14 mouse cellular contexts compared by ENCODE assay signal in the genomic region with DNA sequence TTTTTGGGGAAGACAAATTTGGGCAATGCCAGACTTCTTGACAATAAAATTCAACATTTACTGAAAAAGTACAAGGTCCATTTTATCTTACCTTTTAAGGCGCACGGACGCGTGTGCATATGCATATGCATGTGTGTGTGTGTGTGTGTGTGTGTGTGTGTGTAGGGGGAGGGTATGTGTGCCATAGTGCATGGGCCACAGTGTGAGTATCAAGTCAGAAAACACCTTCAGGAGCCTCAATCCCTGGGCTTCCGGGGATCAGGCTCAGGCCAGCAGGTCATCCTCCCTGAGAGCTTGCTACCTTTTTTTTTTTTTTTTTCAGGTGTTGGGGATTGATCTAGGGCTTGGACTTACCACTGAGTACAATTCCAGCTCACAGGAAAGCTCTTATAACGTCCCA. TPM values are rescaled to one million over a fixed set of nuclear protein-coding genes. Genes with fewer than 3 reads are reported as not detected.
A peak's percentile ranks its signal among the peaks of the same experiment; 100 is the strongest.
DNase-seq lines count a peak whose midpoint lies in the region; ATAC-seq and TF ChIP-seq lines count a peak whose summit lies in the region.
"Had no signal": no experiment of that assay in that cellular context is flagged by ENCODE, and none has a peak within 500 bp of the region (broad histone marks: within the 10 kb centered on the region; RNA-seq: fewer than 3 reads in every experiment).

No protein-coding gene starts in this region.

- peak overlapping the region; percentile 57 for H3K4me3 ChIP-seq in gastrocnemius, adult 2 months
- H3K4me3 ChIP-seq in heart, embryonic 13.5 days = peak overlapping the region; percentile 3; the same call in 1 of the 2 replicates
- H3K4me3 ChIP-seq in midbrain, embryonic 10.5 days = no peak overlapping the region; the same call in 1 of the 2 replicates
- H3K4me3 ChIP-seq in midbrain, embryonic 16.5 days (ENCODE audit: low read depth, low read length) = no peak overlapping the region
- H3K4me3 ChIP-seq: embryonic facial prominence, embryonic 15.5 days; hindbrain, embryonic 13.5 days had no signal

- DNase-seq in gastrocnemius, adult 2 months = no peak
- no peak for DNase-seq in gastrocnemius, postnatal 14 days
- no peak for DNase-seq in heart, postnatal 36 days
- DNase-seq in midbrain, embryonic 10.5 days (ENCODE audit: low spot score) = no peak
- DNase-seq in layer of hippocampus, postnatal 10 days (ENCODE audit: low spot score in 2 of 2) = no peak
- DNase-seq in thymus, postnatal 14 days = no peak
- DNase-seq: adrenal gland, postnatal 14 days; cerebellum, adult 2 months; kidney, adult 9 months; lung, postnatal 14 days had no signal

- H3K36me3 ChIP-seq in heart, embryonic 13.5 days = no peaks in the 10 kb centered on the region
- no peaks in the 10 kb centered on the region for H3K36me3 ChIP-seq in midbrain, embryonic 10.5 days
- H3K36me3 ChIP-seq in midbrain, embryonic 16.5 days (ENCODE audit: control insufficient read depth, insufficient read depth, low read length) = no peaks in the 10 kb centered on the region
- H3K36me3 ChIP-seq: embryonic facial prominence, embryonic 15.5 days; hindbrain, embryonic 13.5 days had no signal

- intact Hi-C loops in gastrocnemius, adult 2 months (cut with DNase I) = no loop called here
- intact Hi-C loops in gastrocnemius, postnatal 14 days (cut with DNase I; ENCODE audit: low total_unique reads) = no loop called here
- intact Hi-C loops in heart, postnatal 36 days (cut with DNase I) = no loop called here

- TF ChIP-seq CTCF in gastrocnemius, adult 2 months (IDR thresholded peaks at IDR 0.05) = no peak

- peak; percentile 32; the same call in 1 of the 2 replicates for ATAC-seq in heart, embryonic 13.5 days (ENCODE audit: extremely low read depth, insufficient number of reproducible peaks, low FRiP score, low TSS enrichment)
- ATAC-seq in midbrain, embryonic 16.5 days = no peak

- no peaks in the 10 kb centered on the region for H3K9me3 ChIP-seq in heart, embryonic 13.5 days
- no peaks in the 10 kb centered on the region for H3K9me3 ChIP-seq in midbrain, embryonic 10.5 days (replicated peaks)
- H3K9me3 ChIP-seq in midbrain, embryonic 16.5 days (replicated peaks; ENCODE audit: control insufficient read depth, low read length, poor library complexity, severe bottlenecking) = no peaks in the 10 kb centered on the region
- H3K9me3 ChIP-seq: embryonic facial prominence, embryonic 15.5 days; hindbrain, embryonic 13.5 days had no signal

- H3K27ac ChIP-seq in gastrocnemius, adult 2 months = peak overlapping the region; percentile 75
- H3K27ac ChIP-seq in heart, embryonic 13.5 days (replicated peaks) = peak overlapping the region; percentile 90
- H3K27ac ChIP-seq in midbrain, embryonic 10.5 days (replicated peaks) = peak overlapping the region; percentile 80; the same call in 1 of the 2 replicates
- no peak overlapping the region for H3K27ac ChIP-seq in midbrain, embryonic 16.5 days (ENCODE audit: low read length)
- H3K27ac ChIP-seq: embryonic facial prominence, embryonic 15.5 days; hindbrain, embryonic 13.5 days had no signal

- peak overlapping the region; percentile 57 for H3K4me2 ChIP-seq in heart, embryonic 13.5 days
- H3K4me2 ChIP-seq in midbrain, embryonic 16.5 days (ENCODE audit: low read length) = no peak overlapping the region
- H3K4me2 ChIP-seq: hindbrain, embryonic 13.5 days had no signal

- no peaks in the 10 kb centered on the region for H3K27me3 ChIP-seq in heart, embryonic 13.5 days (replicated peaks)
- no peaks in the 10 kb centered on the region for H3K27me3 ChIP-seq in midbrain, embryonic 10.5 days (ENCODE audit: low read depth, poor library complexity, severe bottlenecking)
- H3K27me3 ChIP-seq in midbrain, embryonic 16.5 days (ENCODE audit: control insufficient read depth, insufficient read depth, low read depth, low read length) = no peaks in the 10 kb centered on the region
- H3K27me3 ChIP-seq: embryonic facial prominence, embryonic 15.5 days; hindbrain, embryonic 13.5 days had no signal

- peaks cover 26% of the 10 kb centered on the region for H3K4me1 ChIP-seq in heart, embryonic 13.5 days
- H3K4me1 ChIP-seq in midbrain, embryonic 10.5 days = peaks cover 25% of the 10 kb centered on the region
- H3K4me1 ChIP-seq in midbrain, embryonic 16.5 days (ENCODE audit: control insufficient read depth, insufficient read depth, low read length) = peaks cover 10% of the 10 kb centered on the region
- H3K4me1 ChIP-seq: hindbrain, embryonic 13.5 days had no signal

- H3K9ac ChIP-seq in heart, embryonic 13.5 days = peak overlapping the region; percentile 54
- H3K9ac ChIP-seq in midbrain, embryonic 16.5 days (ENCODE audit: low read depth, low read length) = no peak overlapping the region
- H3K9ac ChIP-seq: embryonic facial prominence, embryonic 15.5 days; hindbrain, embryonic 13.5 days had no signal

- 36% methylated on average over 6 of the region's 6 CpGs for WGBS in heart, embryonic 13.5 days
- 69% methylated on average over 6 of the region's 6 CpGs for WGBS in midbrain, embryonic 10.5 days
- WGBS in midbrain, embryonic 16.5 days = 69% methylated on average over 6 of the region's 6 CpGs

RNA-seq across cellular contexts. Expression of a gene that starts 8.3 kb away (rescaled TPM):
- 10 to 100 TPM; 18.8 to 23.3 TPM for total RNA-seq in gastrocnemius, adult 2 months (2021)
- total RNA-seq in gastrocnemius, postnatal 14 days (2021) = 10 to 100 TPM; 25.8 to 29.9 TPM
- polyA plus RNA-seq in heart, embryonic 13.5 days (2015; fragmentation: Nextera tagmentation; extraction: Ambion mirVana) = 16.8 and 17.7 TPM in 2 replicates
- 10 to 100 TPM; 24.0 to 26.8 TPM for total RNA-seq in heart, postnatal 36 days (2021)
- 10.8 and 13.2 TPM in 2 replicates for polyA plus RNA-seq in midbrain, embryonic 10.5 days (2016; fragmentation: Nextera tagmentation; extraction: Ambion mirVana)
- 9.1 and 9.8 TPM in 2 replicates for polyA plus RNA-seq in midbrain, embryonic 16.5 days (2015; fragmentation: Nextera tagmentation; extraction: Ambion mirVana)
- 10 to 100 TPM; 33.4 to 34.5 TPM for total RNA-seq in layer of hippocampus, postnatal 10 days (2021)

RNA-seq across cellular contexts. Expression of a gene that starts 36.4 kb away (rescaled TPM):
- 100 to 1,000 TPM; 125 to 167 TPM for total RNA-seq in gastrocnemius, adult 2 months (2021)
- 100 to 1,000 TPM; 112 to 120 TPM for total RNA-seq in gastrocnemius, postnatal 14 days (2021)
- polyA plus RNA-seq in heart, embryonic 13.5 days (2015; fragmentation: Nextera tagmentation; extraction: Ambion mirVana) = 61.5 and 65.6 TPM in 2 replicates
- 100 to 1,000 TPM; 208 to 215 TPM for total RNA-seq in heart, postnatal 36 days (2021)
- 79.7 and 81.7 TPM in 2 replicates for polyA plus RNA-seq in midbrain, embryonic 10.5 days (2016; fragmentation: Nextera tagmentation; extraction: Ambion mirVana)
- 57.0 and 60.5 TPM in 2 replicates for polyA plus RNA-seq in midbrain, embryonic 16.5 days (2015; fragmentation: Nextera tagmentation; extraction: Ambion mirVana)
- total RNA-seq in layer of hippocampus, postnatal 10 days (2021) = 10 to 100 TPM; 90.9 to 91.1 TPM

RNA-seq across cellular contexts. Expression of a gene that starts 52.5 kb away (rescaled TPM):
- total RNA-seq in gastrocnemius, adult 2 months (2021) = 1 to 10 TPM; 1.0 to 1.4 TPM
- 1 to 10 TPM; 2.6 to 3.8 TPM for total RNA-seq in gastrocnemius, postnatal 14 days (2021)
- polyA plus RNA-seq in heart, embryonic 13.5 days (2015; fragmentation: Nextera tagmentation; extraction: Ambion mirVana) = 34.8 and 37.8 TPM in 2 replicates
- total RNA-seq in heart, postnatal 36 days (2021) = 1 to 10 TPM; 2.8 to 3.3 TPM
- 118 and 119 TPM in 2 replicates for polyA plus RNA-seq in midbrain, embryonic 10.5 days (2016; fragmentation: Nextera tagmentation; extraction: Ambion mirVana)
- polyA plus RNA-seq in midbrain, embryonic 16.5 days (2015; fragmentation: Nextera tagmentation; extraction: Ambion mirVana) = 43.6 and 48.8 TPM in 2 replicates
- total RNA-seq in layer of hippocampus, postnatal 10 days (2021) = 10 to 100 TPM; 16.7 to 16.8 TPM

Comparison
In these comparisons a context has a peak if more than half of its experiments do, and no peak if none do; other contexts are left out.
1. H3K4me3 ChIP-seq: peak in gastrocnemius, adult 2 months (single experiment) and heart, embryonic 13.5 days (single experiment); none in midbrain, embryonic 10.5 days (single experiment) and midbrain, embryonic 16.5 days (single experiment).